Mouse (Mus musculus) liver, embryonic 14.5 days (tissue): ENCODE data around the gene Atp6v1d.

Source experiments
- CTCF ChIP-seq: IDR thresholded peaks from 2 replicates; pipeline ENCODE4 v1.5.1; 2016; ENCODE audit warnings: antibody characterized with exemption, low read depth, control low read depth
- EP300 ChIP-seq: IDR thresholded peaks from 2 replicates; pipeline ENCODE4 v1.6.1; 2016; ENCODE audit warnings: antibody characterized with exemption, low read depth

- TF ChIP-seq CTCF (no peak), EP300 (no peak)
These were observed 26.9 kb downstream of the Atp6v1d start for GRCm38 (mm10) chr12:78834496-78834895.
